Mouse (Mus musculus) ES-E14 (cell line): ENCODE measurements at regions not wholly inside any gene's neighbourhood (a gene's known extent, or its start where the extent isn't known, plus 50 kb on each side); places are given as distances from the start of the nearest gene placed in this dataset.

ENCODE experiments used
- CHD2 ChIP-seq: IDR thresholded peaks from 2 replicates; pipeline ENCODE4 v1.6.1; 2014; ENCODE audit warnings: mild to moderate bottlenecking, low read depth, low read length, inconsistent platforms
- MAFK ChIP-seq: IDR thresholded peaks from 2 replicates; pipeline ENCODE4 v1.6.1; 2014; ENCODE audit warnings: mild to moderate bottlenecking, low read depth, low read length, inconsistent platforms; ENCODE audit not compliant: insufficient read depth
- ZC3H11A ChIP-seq: IDR thresholded peaks from 2 replicates; pipeline ENCODE4 v1.6.1; 2012; ENCODE audit warnings: low read depth, mild to moderate bottlenecking, inconsistent platforms, low read length, borderline replicate concordance

GRCm38 (mm10) chr16:12694646-12695045, 414.8 kb upstream of the Ercc4 start:
- TF ChIP-seq CHD2 (no peak), MAFK (no peak), ZC3H11A (no peak)
